Mouse (Mus musculus): ENCODE measurements around the gene Krtap4-7.

GRCm38 (mm10) chr11:99614796-99615363 lies 29.0 kb downstream of the Krtap4-7 start, which contains the start of gene Krtap2-4:
- TF ChIP-seq CTCF (IDR thresholded peaks at IDR 0.05; ENCODE audit: low read depth, low read length) (no peak), POLR2A (IDR thresholded peaks at IDR 0.05; ENCODE audit: extremely low read depth, insufficient read depth, low read length) (no peak)

Measured in liver, adult 2 months (tissue).